Mouse (Mus musculus) spleen, adult 2 months (tissue): ENCODE measurements at regions not wholly inside any gene's neighbourhood (a gene's known extent, or its start where the extent isn't known, plus 50 kb on each side); places are given as distances from the start of the nearest gene placed in this dataset.
A peak's percentile ranks its signal among the peaks of the same experiment; 100 is the strongest.

ENCODE experiments used
- DNase-seq, 2 experiments: peaks; one replicate each; pipeline versions ENCODE4 v3.0.0 to v3.0.0-alpha.2; 2012 to 2021; ENCODE audit warnings: low spot score in 2 of 2, low read depth in 1 of 2
- H3K27ac ChIP-seq: fragments of 200-500 bp; 2 replicates; pipeline ENCODE4 v1.5.1; 2012; ENCODE audit warnings: low read length, inconsistent platforms; ENCODE audit not compliant: insufficient read depth
- H3K27me3 ChIP-seq: fragments of 200-500 bp; 2 replicates; pipeline ENCODE4 v1.6.1; 2012; ENCODE audit warnings: mild to moderate bottlenecking, moderate library complexity, low read length, inconsistent platforms; ENCODE audit not compliant: control insufficient read depth, insufficient read depth
- H3K36me3 ChIP-seq: fragments of 200-500 bp; 2 replicates; pipeline ENCODE4 v1.6.1; 2012; ENCODE audit warnings: mild to moderate bottlenecking, low read length, inconsistent platforms; ENCODE audit not compliant: control insufficient read depth, insufficient read depth
- H3K4me1 ChIP-seq: fragments of 200-500 bp; 2 replicates; pipeline ENCODE4 v1.6.1; 2011; ENCODE audit warnings: inconsistent platforms; ENCODE audit not compliant: control insufficient read depth, insufficient read depth, insufficient read length
- H3K4me3 ChIP-seq: fragments of 200-500 bp; 2 replicates; pipeline ENCODE4 v1.5.1; 2011; ENCODE audit warnings: mild to moderate bottlenecking, inconsistent platforms; ENCODE audit not compliant: insufficient read depth, insufficient read length; ENCODE audit errors: extremely low read depth
- CTCF ChIP-seq: fragments of 200-500 bp; IDR thresholded peaks from 2 replicates; pipeline ENCODE4 v1.5.1; 2011; ENCODE audit warnings: mild to moderate bottlenecking, inconsistent platforms; ENCODE audit not compliant: insufficient read depth, insufficient read length, insufficient replicate concordance; ENCODE audit errors: extremely low read depth
- POLR2A ChIP-seq: fragments of 200-500 bp; IDR thresholded peaks from 2 replicates; pipeline ENCODE4 v1.6.1; 2011; ENCODE audit warnings: low read depth, low read length, inconsistent platforms
- whole genome bisulfite sequencing: fragments of 180-500 bp; shearing (Covaris S2); methylation state at CpG from one replicate; pipeline ENCODE4 v1.1.7; 2018; 5-methylcytosine and 5-hydroxymethylcytosine counted together

GRCm38 (mm10) chr1:195312426-195312825 is 135.9 kb upstream of the Cr2 start:
- Histone ChIP-seq H3K36me3 (no peaks in the 10 kb centered on the region), H3K4me3 (no peak overlapping the region), H3K27ac (no peak overlapping the region), H3K4me1 (no peaks in the 10 kb centered on the region), H3K27me3 (no peaks in the 10 kb centered on the region)
- no peak for TF ChIP-seq CTCF
- no peak for TF ChIP-seq POLR2A
- no peak for DNase-seq
- 77% methylated on average over 2 of the region's 2 CpGs for WGBS

- Histone ChIP-seq H3K4me1 (no peaks in the 10 kb centered on the region), H3K27ac (no peak overlapping the region), H3K27me3 (no peaks in the 10 kb centered on the region), H3K4me3 (no peak overlapping the region), H3K36me3 (no peaks in the 10 kb centered on the region)
- no peak for TF ChIP-seq CTCF
- no peak for TF ChIP-seq POLR2A
- no peak for DNase-seq
- 83% methylated on average over 2 of the region's 2 CpGs for WGBS
Measured at GRCm38 (mm10) chr1:195285076-195285475, 108.6 kb upstream of the Cr2 start.

GRCm38 (mm10) chr1:195241496-195241895 is 65.0 kb upstream of the Cr2 start:
- WGBS, result 5% methylated on average over 30 of the region's 30 CpGs
- peak; percentile 97 to 100 for DNase-seq
- Histone ChIP-seq H3K27ac (no peak overlapping the region), H3K36me3 (no peaks in the 10 kb centered on the region), H3K4me3 (no peak overlapping the region), H3K4me1 (peaks cover 2% of the 10 kb centered on the region; the same call in 1 of the 2 replicates), H3K27me3 (no peaks in the 10 kb centered on the region)
- TF ChIP-seq POLR2A (no peak), CTCF (no peak)

- TF ChIP-seq POLR2A (no peak), CTCF (no peak)
- peak; percentile 42 to 49 for DNase-seq
Measured at GRCm38 (mm10) chr1:195232658-195233057, 56.1 kb upstream of the Cr2 start.

GRCm38 (mm10) chr1:195227007-195227406 is 50.5 kb upstream of the Cr2 start:
- TF ChIP-seq POLR2A, result no peak
- TF ChIP-seq CTCF, result no peak
- Histone ChIP-seq H3K27ac (no peak overlapping the region), H3K4me3 (no peak overlapping the region), H3K27me3 (no peaks in the 10 kb centered on the region), H3K36me3 (no peaks in the 10 kb centered on the region), H3K4me1 (no peaks in the 10 kb centered on the region)
- no peak for DNase-seq
- WGBS, result 82% methylated on average over 2 of the region's 2 CpGs

More at GRCm38 (mm10) chr1:195232658-195233057, 56.1 kb upstream of the Cr2 start:
- H3K4me3 ChIP-seq, result no peak overlapping the region
- H3K27me3 ChIP-seq, result no peaks in the 10 kb centered on the region
- no peaks in the 10 kb centered on the region for H3K36me3 ChIP-seq
- H3K4me1 ChIP-seq, result no peaks in the 10 kb centered on the region; the same call in 1 of the 2 replicates
- no peak overlapping the region for H3K27ac ChIP-seq
